Mouse (Mus musculus) midbrain, embryonic 13.5 days (tissue): ENCODE results near the gene Ccdc159. TPM values are rescaled to one million over a fixed set of nuclear protein-coding genes. Genes with fewer than 3 reads are reported as not detected.

ENCODE experiments used
- ATAC-seq: fragments of 200-750 bp; cut with Nextera tagmentation; 2 replicates; pipeline ENCODE4 v1.8.0; 2017; ENCODE audit warnings: mild to moderate bottlenecking, moderate TSS enrichment, moderate library complexity
- H3K27ac ChIP-seq: fragments of 300-500 bp; sonication (generic); 2 replicates; pipeline ENCODE4 v1.5.1; 2015; ENCODE audit warnings: inconsistent platforms, mild to moderate bottlenecking, moderate library complexity
- H3K27me3 ChIP-seq: fragments of 300-500 bp; sonication (generic); 2 replicates; pipeline ENCODE4 v1.6.1; 2015; ENCODE audit warnings: mild to moderate bottlenecking, inconsistent platforms
- H3K36me3 ChIP-seq: fragments of 300-500 bp; sonication (generic); 2 replicates; pipeline ENCODE4 v1.6.1; 2015; ENCODE audit warnings: mild to moderate bottlenecking, inconsistent platforms
- H3K4me1 ChIP-seq: fragments of 300-500 bp; sonication (generic); replicated peaks from 2 replicates; pipeline ENCODE4 v1.6.1; 2015; ENCODE audit warnings: inconsistent platforms
- H3K4me2 ChIP-seq: fragments of 300-500 bp; sonication (generic); replicated peaks from 2 replicates; pipeline ENCODE4 v1.6.1; 2015; ENCODE audit warnings: moderate library complexity, mild to moderate bottlenecking, inconsistent platforms
- H3K4me3 ChIP-seq: fragments of 300-500 bp; sonication (generic); replicated peaks from 2 replicates; pipeline ENCODE4 v1.5.1; 2015; ENCODE audit warnings: mild to moderate bottlenecking, inconsistent platforms
- H3K9ac ChIP-seq: fragments of 300-500 bp; sonication (generic); replicated peaks from 2 replicates; pipeline ENCODE4 v1.6.1; 2015; ENCODE audit warnings: mild to moderate bottlenecking, inconsistent platforms
- H3K9me3 ChIP-seq: fragments of 300-500 bp; sonication (generic); 2 replicates; pipeline ENCODE4 v1.6.1; 2016; ENCODE audit warnings: mild to moderate bottlenecking, inconsistent platforms
- WGBS: fragments of 180-500 bp; shearing (Covaris S2); methylation state at CpG from one replicate; pipeline ENCODE4 v1.1.7; 2015; 5-methylcytosine and 5-hydroxymethylcytosine counted together
- polyA plus RNA-seq: library from polyadenylated mRNA; unstranded; fragments of >200 nt; fragmentation: Nextera tagmentation; extraction: Ambion mirVana; gene quantifications from 2 replicates; pipeline ENCODE4 v1.2.1, GENCODE M21; 2015

The Ccdc159 gene
- polyA plus RNA-seq, 1 experiment from 2014 or later = 10.3 TPM

DNA sequence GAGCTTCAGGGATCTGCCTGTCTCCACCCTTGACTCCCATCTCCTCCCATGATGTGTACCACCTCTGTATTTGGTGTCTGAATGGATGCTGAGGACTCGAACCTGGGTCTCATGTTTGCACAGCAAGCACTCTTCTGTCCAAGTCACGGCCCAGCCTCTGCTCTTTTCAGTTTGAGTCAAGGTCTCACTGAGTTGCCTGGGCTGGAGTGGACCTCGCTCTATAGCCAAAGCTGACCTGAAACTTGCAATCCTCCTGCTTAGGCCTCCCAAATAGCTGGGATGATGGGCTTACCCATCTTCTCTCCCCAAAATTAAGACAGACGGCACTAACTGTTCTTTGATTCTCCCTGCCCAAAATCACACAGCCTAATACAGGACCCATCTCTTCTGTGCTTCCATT is 4.2 kb upstream of the Ccdc159 start:
- ATAC-seq = no peak
- H3K4me1 ChIP-seq = peaks cover 22% of the 10 kb centered on the region
- H3K4me3 ChIP-seq = no peak overlapping the region
- H3K9ac ChIP-seq = no peak overlapping the region
- no peaks in the 10 kb centered on the region for H3K27me3 ChIP-seq
- no peak overlapping the region for H3K4me2 ChIP-seq
- no peak overlapping the region for H3K27ac ChIP-seq
- 0 out of 2 replicates have a peak, but pooled peaks cover 4% of the 10 kb centered on the region for H3K36me3 ChIP-seq
- no peaks in the 10 kb centered on the region for H3K9me3 ChIP-seq
- 98% methylated on average over 4 of the region's 4 CpGs for WGBS

DNA sequence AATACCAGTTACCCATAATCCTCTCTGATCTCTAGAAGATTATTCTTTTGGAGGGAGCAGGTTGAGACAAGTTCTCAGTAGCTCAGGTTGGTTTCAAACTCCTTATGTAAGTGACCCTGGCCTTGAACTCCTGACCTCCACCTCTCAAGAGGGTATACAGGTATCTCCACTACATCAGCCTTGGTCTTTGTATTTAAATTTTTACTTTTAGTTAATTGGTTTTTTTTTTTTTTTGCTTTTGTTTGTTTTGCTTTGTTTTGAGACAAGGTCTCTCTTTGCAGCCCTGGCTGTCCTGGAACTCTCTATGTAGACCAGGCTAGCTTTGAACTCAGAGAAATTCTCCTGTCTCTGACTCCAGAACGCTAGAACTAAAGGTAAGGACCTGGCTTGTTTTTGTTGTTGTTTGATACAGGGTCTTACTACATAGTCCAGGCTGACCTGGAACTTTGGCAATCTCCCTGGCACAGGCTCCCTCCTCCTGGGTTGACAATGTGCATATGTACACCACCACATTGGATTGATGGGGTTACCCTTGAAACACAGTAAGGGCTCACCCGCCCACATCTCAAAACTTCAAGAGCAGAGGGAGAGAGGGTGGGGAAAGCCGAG is 3.7 kb upstream of the Ccdc159 start:
- ATAC-seq = no peak
- no peak overlapping the region for H3K4me3 ChIP-seq
- no peaks in the 10 kb centered on the region for H3K9me3 ChIP-seq
- H3K4me1 ChIP-seq = peaks cover 18% of the 10 kb centered on the region
- no peak overlapping the region for H3K27ac ChIP-seq
- no peak overlapping the region for H3K4me2 ChIP-seq
- no peaks in the 10 kb centered on the region for H3K27me3 ChIP-seq
- no peak overlapping the region for H3K9ac ChIP-seq
- 82% methylated on average over 3 of the region's 3 CpGs for WGBS
- H3K36me3 ChIP-seq = 0 out of 2 replicates have a peak, but pooled peaks cover 4% of the 10 kb centered on the region

DNA sequence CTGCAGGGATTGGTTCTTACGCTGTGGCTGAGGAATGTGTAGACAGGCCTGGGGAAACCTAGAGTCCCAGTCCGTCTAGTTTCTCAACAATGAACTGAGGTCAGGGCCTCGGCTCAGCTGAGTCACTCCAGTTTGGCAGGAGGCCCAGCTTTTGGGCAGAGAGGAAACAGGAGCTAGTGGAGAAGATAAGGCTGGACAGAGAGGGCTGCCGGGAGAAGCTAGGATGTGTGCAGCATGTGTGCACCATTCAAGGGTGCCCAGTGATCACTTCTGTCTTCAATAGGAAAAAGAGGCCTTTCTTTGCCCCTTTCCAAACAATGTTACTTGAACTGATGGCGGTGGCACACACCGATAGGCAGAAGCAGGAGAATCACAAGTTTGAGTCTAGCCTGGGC is 3.2 kb upstream of the Ccdc159 start:
- ATAC-seq = no peak
- H3K9me3 ChIP-seq = no peaks in the 10 kb centered on the region
- H3K27ac ChIP-seq = no peak overlapping the region
- no peak overlapping the region for H3K9ac ChIP-seq
- peaks cover 18% of the 10 kb centered on the region for H3K4me1 ChIP-seq
- H3K4me3 ChIP-seq = no peak overlapping the region
- no peak overlapping the region for H3K4me2 ChIP-seq
- 0 out of 2 replicates have a peak, but pooled peaks cover 4% of the 10 kb centered on the region for H3K36me3 ChIP-seq
- H3K27me3 ChIP-seq = no peaks in the 10 kb centered on the region
- 83% methylated on average over 6 of the region's 6 CpGs for WGBS

DNA sequence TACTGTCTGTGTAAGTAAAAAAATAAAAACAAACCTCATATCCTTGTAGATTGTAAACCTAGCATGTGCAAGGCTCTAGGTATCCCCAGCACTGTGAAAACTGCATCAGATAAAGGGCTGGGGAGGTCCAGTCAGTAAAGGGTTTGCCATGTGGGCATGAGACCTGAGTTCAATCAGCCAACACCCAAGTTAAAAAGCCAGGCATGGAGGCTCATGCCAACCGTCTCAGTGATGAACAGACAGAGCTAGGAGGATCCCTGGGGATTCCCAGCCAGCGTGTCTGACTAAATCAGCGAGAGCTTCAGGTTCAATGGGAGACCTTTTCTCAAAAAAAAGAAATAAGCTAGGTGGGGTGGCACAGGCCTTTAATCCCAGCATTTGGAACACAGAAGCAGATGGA is 2.2 kb upstream of the Ccdc159 start:
- no peak overlapping the region for H3K27ac ChIP-seq
- no peak overlapping the region for H3K9ac ChIP-seq
- no peak overlapping the region for H3K4me3 ChIP-seq
- no peak overlapping the region for H3K4me2 ChIP-seq
- peaks cover 18% of the 10 kb centered on the region for H3K4me1 ChIP-seq
- WGBS = 83% methylated on average over 3 of the region's 3 CpGs
- no peak for ATAC-seq
- no peaks in the 10 kb centered on the region for H3K27me3 ChIP-seq
- no peaks in the 10 kb centered on the region for H3K9me3 ChIP-seq
- 0 out of 2 replicates have a peak, but pooled peaks cover 4% of the 10 kb centered on the region for H3K36me3 ChIP-seq

DNA sequence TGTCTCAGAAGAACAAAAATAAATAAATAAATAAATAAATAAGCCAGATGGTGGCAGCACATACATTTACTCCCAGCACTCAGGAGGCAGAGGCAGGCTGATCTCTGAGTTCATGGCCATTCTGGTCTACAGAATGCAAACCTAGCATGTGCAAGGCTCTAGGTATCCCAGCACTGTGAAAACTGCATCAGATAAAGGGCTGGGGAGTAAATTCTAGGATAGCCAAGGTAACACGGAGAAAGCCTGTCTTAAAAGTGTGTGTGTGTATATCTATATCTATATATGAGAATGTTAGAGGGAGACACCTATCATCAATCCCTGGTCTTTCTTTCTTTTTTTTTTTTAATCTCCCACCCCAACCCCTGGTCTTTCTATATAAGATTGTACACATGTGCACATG is 1.8 kb upstream of the Ccdc159 start:
- Histone ChIP-seq H3K36me3 (0 out of 2 replicates have a peak, but pooled peaks cover 4% of the 10 kb centered on the region), H3K9ac (no peak overlapping the region), H3K27ac (no peak overlapping the region), H3K9me3 (no peaks in the 10 kb centered on the region), H3K4me2 (no peak overlapping the region), H3K4me1 (peaks cover 18% of the 10 kb centered on the region), H3K4me3 (no peak overlapping the region), H3K27me3 (no peaks in the 10 kb centered on the region)
- 97% methylated on average over 1 of the region's 1 CpGs for WGBS
- no peak for ATAC-seq

DNA sequence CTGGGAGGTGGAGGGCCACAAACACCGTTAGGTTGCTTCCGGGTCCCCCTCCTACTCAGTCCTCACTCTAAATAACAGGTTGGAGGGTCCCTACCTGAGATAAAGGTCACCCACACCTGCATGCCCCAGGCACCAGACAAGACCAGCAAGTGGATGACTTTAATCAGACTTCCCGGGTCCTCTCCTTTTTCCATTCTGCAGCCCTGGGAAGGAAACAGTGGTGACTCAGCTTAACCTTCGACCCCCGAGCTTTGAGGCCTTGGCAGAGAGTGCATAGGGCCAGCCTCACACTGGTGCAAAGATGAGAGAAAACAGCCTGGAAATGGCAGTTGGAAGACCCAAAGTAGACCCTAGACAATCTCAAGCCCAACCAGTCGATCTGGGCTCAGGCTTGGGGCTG is 1.1 kb upstream of the Ccdc159 start:
- Histone ChIP-seq H3K36me3 (0 out of 2 replicates have a peak, but pooled peaks cover 4% of the 10 kb centered on the region), H3K27me3 (no peaks in the 10 kb centered on the region), H3K27ac (no peak overlapping the region), H3K9me3 (no peaks in the 10 kb centered on the region), H3K4me1 (peaks cover 18% of the 10 kb centered on the region), H3K4me3 (peak overlapping the region; percentile 58), H3K9ac (peak overlapping the region; percentile 68), H3K4me2 (peak overlapping the region; percentile 66)
- ATAC-seq = no peak
- WGBS = 81% methylated on average over 6 of the region's 6 CpGs

DNA sequence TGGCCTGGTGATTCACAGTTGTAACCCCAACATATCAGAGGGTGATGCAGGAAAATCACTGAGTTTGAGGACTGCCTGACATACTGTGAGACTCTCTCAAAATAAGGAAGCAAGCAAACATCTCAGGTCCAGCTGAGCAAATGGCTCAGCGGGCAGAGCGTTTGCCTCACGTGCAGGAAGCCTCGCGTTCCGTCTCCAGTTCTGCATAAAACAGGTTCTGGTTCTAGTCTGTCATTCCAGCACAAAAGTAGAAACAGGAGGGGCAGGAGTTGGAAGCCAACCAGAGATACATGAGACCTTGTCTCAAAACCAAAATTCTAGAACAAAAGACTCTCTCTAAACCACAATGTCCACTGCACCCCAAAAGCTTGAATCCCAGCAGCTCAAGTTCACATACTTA is 487 bp upstream of the Ccdc159 start:
- H3K4me3 ChIP-seq = peak overlapping the region; percentile 58
- no peaks in the 10 kb centered on the region for H3K9me3 ChIP-seq
- WGBS = 1% methylated on average over 6 of the region's 6 CpGs
- 0 out of 2 replicates have a peak, but pooled peaks cover 1% of the 10 kb centered on the region for H3K36me3 ChIP-seq
- H3K27me3 ChIP-seq = no peaks in the 10 kb centered on the region
- H3K9ac ChIP-seq = peak overlapping the region; percentile 68
- H3K27ac ChIP-seq = peak overlapping the region; percentile 57
- peak overlapping the region; percentile 66 for H3K4me2 ChIP-seq
- peaks cover 18% of the 10 kb centered on the region for H3K4me1 ChIP-seq
- ATAC-seq = no peak

DNA sequence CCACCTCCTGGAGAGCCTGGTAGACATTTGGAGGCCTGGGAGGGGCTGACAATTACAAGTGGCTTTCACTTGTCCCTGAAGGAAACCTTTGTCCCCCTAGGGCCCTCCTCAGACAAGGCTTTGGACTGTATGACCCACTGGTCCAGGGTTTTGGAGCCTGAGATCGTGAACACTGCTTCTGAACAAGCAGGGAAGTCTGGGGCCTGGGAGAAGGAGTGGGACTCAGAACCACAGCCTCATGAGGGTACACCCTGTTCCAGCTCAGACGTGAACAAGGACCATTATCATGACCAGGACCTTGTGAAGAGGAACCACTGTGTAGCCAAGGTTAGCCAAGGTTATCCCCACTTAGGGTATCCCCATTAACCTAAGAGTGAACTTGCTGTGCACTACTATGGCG is 1.9 kb downstream of the Ccdc159 start:
- Histone ChIP-seq H3K36me3 (no peaks in the 10 kb centered on the region), H3K4me2 (no peak overlapping the region), H3K4me3 (no peak overlapping the region), H3K4me1 (peaks cover 18% of the 10 kb centered on the region), H3K27me3 (no peaks in the 10 kb centered on the region; the same call in 1 of the 2 replicates), H3K9ac (no peak overlapping the region), H3K27ac (no peak overlapping the region), H3K9me3 (no peaks in the 10 kb centered on the region)
- ATAC-seq = no peak
- 81% methylated on average over 3 of the region's 3 CpGs for WGBS

DNA sequence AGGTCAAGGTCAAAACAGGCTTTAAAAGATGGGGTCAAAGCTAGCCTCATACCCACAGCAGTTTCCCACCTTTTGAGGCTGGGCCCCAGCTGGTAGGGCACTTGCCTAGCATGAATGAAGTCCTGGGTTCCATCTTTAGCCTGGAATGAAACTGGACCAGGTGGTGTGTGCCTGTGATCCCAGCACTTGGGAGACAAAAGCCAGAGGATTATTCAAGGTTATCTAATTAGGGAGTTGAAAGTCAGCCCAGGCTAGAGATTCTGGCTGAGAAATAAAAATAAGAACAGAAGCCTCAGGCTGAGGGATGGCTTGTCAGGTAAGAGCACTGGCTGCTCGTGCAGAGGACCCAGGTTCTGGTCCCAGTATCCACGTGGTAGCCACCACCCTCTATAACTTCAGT is 4.7 kb downstream of the Ccdc159 start:
- WGBS = 64% methylated on average over 2 of the region's 2 CpGs
- no peak overlapping the region for H3K4me3 ChIP-seq
- H3K27me3 ChIP-seq = no peaks in the 10 kb centered on the region; the same call in 1 of the 2 replicates
- no peak overlapping the region for H3K9ac ChIP-seq
- H3K4me1 ChIP-seq = peaks cover 7% of the 10 kb centered on the region; the same call in 1 of the 2 replicates
- H3K36me3 ChIP-seq = no peaks in the 10 kb centered on the region
- no peak for ATAC-seq
- H3K9me3 ChIP-seq = no peaks in the 10 kb centered on the region
- no peak overlapping the region for H3K4me2 ChIP-seq
- H3K27ac ChIP-seq = no peak overlapping the region

DNA sequence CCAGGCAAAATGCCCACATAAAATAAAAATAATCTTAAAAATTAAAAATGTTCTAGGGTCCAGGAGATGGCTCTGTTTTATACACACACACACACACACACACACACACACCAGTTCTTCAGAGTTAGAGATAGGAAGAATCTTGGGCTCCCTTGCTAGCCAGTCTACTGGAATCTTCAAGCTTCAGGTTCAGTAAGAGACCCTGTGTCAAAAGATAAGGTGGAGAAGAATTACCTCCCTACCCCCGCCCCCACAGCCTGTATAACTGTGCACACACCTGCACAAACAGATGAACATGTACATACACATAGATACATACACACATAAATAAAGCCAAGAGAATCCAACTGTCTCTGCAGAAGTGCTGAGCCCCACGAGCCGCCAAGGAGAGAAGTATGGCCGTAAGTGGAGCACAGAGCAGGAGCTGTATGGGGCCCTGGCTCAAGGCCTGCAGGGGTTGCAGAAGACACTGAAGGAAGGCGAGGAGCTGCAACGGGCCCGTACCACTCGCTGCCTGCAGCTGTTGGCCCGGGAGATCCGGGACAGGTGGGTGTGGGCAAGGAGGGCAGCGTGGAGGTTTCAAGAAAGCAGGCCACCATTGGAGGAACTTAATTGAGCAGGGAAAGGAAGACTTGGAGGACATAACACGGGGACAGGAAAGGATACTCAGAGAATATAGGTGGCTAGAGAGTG is 5.3 kb downstream of the Ccdc159 start:
- H3K9me3 ChIP-seq = no peaks in the 10 kb centered on the region
- H3K27me3 ChIP-seq = no peaks in the 10 kb centered on the region; the same call in 1 of the 2 replicates
- H3K4me3 ChIP-seq = no peak overlapping the region
- H3K4me2 ChIP-seq = no peak overlapping the region
- no peak overlapping the region for H3K9ac ChIP-seq
- H3K36me3 ChIP-seq = no peaks in the 10 kb centered on the region
- ATAC-seq = no peak
- 59% methylated on average over 12 of the region's 12 CpGs for WGBS
- no peak overlapping the region for H3K27ac ChIP-seq
- H3K4me1 ChIP-seq = peaks cover 8% of the 10 kb centered on the region

DNA sequence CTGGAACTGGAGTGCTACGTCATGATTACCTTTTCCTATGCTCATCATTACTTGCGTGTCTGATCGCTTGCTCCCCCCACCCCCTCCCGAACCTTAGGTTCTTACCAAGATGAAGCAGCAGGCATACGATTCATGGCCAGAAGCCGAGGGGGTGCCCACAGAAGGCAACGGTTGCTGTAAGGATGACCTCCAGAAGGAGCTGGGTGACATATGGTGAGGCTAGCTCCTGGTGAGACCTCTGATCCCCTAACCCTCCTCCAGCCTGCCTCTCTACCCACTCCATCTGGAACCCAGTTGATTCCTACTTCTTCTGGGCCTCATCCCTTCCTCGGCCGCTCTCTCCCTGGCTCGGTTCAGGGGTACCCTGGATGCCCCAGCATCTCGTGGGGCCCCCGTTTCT is 6.8 kb downstream of the Ccdc159 start:
- WGBS = 87% methylated on average over 12 of the region's 12 CpGs
- Histone ChIP-seq H3K9me3 (no peaks in the 10 kb centered on the region), H3K27me3 (no peaks in the 10 kb centered on the region; the same call in 1 of the 2 replicates), H3K9ac (no peak overlapping the region), H3K4me3 (no peak overlapping the region), H3K4me1 (peaks cover 17% of the 10 kb centered on the region), H3K27ac (no peak overlapping the region), H3K4me2 (no peak overlapping the region), H3K36me3 (no peaks in the 10 kb centered on the region)
- no peak for ATAC-seq

DNA sequence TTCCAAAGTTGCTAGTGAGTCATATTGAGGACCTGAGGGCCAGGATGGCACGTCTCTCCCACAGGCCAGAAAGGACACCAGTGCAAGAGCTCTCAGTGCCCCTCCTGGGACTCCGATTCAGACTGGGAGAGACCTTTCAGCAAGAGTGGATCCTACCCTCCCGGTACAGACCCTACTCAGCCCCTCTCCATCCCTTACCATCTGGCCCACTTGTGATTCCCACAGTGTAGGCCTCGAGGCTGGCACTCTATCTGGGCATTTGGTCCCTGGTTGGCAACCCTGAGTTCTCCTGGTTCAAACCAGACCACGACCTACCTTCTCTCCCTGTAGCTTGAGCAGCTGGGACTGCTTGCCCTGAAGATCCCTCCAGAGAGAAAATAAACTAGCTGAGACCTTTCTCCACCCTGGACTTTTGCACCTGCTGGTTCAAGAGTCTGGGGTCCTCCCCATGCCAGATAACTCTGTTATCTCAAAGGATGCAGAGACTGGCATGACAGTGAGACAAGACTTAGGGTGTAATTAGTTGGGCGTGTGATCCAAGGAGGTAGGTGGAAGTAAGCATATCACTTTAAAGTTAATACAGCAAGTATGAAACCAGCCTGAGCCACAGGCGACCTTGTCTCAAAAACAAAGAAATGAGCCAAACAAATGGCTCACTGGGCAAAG is 8.3 kb downstream of the Ccdc159 start:
- Histone ChIP-seq H3K4me3 (no peak overlapping the region), H3K9ac (no peak overlapping the region), H3K27ac (no peak overlapping the region), H3K9me3 (no peaks in the 10 kb centered on the region), H3K4me1 (peaks cover 22% of the 10 kb centered on the region), H3K36me3 (peaks cover 10% of the 10 kb centered on the region), H3K4me2 (peak overlapping the region; percentile 71; the same call in 1 of the 2 replicates), H3K27me3 (no peaks in the 10 kb centered on the region; the same call in 1 of the 2 replicates)
- WGBS = 89% methylated on average over 7 of the region's 7 CpGs
- ATAC-seq = no peak
